Mouse (Mus musculus) left cerebral cortex, postnatal 36 days (tissue): ENCODE measurements around the gene Wif1. TPM values are rescaled to one million over a fixed set of nuclear protein-coding genes. Genes with fewer than 3 reads are reported as not detected.

Source experiments
- DNase-seq, 2 experiments: peaks; one replicate each; pipeline ENCODE4 v3.0.0; 2021 to 2022; ENCODE audit warnings: low spot score in 2 of 2, mixed read lengths in 1 of 2
- intact Hi-C: fragments of 180-260 bp; cut with DNase I; formaldehyde crosslinking; loops from one replicate; pipeline ENCODE4 v1.15.1; 2025
- total RNA-seq, 2 experiments: library from RNA; stranded (reverse); gene quantifications; 2 replicates each; pipeline ENCODE4 v1.2.3; 2021

Gene Wif1
- total RNA-seq: 1 to 10 TPM; 1.6 to 1.8 TPM

DNA sequence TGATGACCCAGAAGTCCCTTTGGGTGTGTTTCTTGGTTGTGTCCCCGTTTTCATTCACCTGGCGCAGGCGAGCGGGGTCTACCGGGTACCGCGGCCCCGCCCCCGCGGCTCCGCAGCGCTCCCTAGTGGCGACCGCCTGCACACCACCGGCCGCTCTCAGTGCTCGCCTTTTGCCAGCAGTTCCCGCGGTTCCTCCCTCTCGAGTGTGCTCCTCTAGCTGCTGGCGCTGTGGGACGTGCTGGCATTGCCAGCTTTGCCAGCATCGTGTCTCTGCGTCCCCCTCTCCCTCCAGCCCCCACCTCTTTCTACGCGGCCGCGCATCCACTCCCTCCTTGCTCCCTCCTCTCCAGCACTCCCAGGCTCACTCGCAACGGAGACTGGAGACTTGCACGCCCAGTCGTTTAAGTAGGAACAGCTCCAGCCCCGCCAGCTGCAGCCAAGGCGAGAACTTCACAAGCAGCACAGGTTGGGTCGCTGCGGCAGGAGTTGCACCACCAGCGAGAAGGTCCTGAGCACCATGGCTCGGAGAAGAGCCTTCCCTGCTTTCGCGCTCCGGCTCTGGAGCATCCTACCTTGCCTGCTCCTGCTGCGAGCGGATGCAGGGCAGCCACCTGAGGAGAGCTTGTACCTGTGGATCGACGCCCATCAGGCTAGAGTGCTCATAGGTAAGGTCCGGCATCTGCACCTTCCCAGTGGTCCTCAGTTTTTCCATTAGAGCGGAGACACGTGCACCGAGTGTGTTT, at the start of gene Wif1:
Gene Wif1 (plus strand): TSS at position 135 of the 743 bp plus-strand sequence.
- peak; percentile 41 to 66 for DNase-seq
- intact Hi-C loops: loop anchor here (2.0 kb wide), 2 partner anchors 93 to 223 kb away; no protein-coding TSS in a partner anchor

- intact Hi-C loops: no loop called here
- no peak for DNase-seq
Measured at GRCm38 (mm10) chr10:121002135-121002534, 31.6 kb upstream of the Wif1 start.

GRCm38 (mm10) chr10:121011496-121011895, 22.3 kb upstream of the Wif1 start:
- intact Hi-C loops: no loop called here
- no peak for DNase-seq

DNA sequence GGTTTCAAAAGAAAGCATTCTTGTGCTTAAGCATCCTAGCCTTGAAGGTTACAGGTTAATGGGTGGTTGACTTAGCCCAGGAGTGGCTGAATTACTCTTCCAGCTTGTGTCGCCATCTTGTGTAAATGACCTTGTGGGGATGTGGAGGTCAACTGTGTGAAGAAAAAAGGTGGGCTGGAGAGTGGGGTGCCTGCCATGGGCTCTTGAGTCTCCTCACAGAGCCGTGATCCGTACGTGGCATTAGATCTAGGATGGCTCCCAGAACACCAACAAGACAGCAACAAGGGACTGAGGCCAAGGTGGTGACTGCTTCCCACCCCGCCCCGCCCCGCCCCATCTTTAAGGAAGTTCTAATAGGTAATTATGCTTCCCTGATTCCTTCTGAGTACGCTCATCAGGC, 17.5 kb upstream of the Wif1 start:
- intact Hi-C loops: no loop called here
- no peak for DNase-seq

- no peak for DNase-seq
- intact Hi-C loops: no loop called here
Measured at GRCm38 (mm10) chr10:121016711-121017503, 16.9 kb upstream of the Wif1 start.

GRCm38 (mm10) chr10:121022951-121023350, 10.8 kb upstream of the Wif1 start:
- intact Hi-C loops: no loop called here

DNA sequence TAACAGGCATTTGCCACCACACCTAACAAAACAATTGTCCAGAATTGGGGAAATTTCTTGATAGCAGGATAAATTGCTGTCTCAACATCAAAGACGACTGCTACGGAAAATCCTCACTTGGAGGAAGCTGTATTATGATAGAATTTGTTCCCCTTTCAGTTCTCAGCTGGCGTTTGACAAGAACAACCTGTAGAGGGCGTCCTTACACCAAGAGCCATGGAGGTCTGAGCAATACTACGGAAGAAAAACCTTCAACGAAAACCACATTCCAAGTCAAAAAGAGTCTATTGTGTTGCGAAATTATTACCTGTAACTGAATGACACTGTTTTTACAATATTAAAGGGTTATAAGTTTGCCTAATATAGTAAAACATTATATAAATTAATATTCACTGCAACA, 2.0 kb upstream of the Wif1 start:
- intact Hi-C loops: loop anchor here (2.0 kb wide), 2 partner anchors 91 to 225 kb away; no protein-coding TSS in a partner anchor
- peak in 1 of 2 experiments; percentile 12 for DNase-seq

More at GRCm38 (mm10) chr10:121022951-121023350, 10.8 kb upstream of the Wif1 start:
- DNase-seq: no peak

DNA sequence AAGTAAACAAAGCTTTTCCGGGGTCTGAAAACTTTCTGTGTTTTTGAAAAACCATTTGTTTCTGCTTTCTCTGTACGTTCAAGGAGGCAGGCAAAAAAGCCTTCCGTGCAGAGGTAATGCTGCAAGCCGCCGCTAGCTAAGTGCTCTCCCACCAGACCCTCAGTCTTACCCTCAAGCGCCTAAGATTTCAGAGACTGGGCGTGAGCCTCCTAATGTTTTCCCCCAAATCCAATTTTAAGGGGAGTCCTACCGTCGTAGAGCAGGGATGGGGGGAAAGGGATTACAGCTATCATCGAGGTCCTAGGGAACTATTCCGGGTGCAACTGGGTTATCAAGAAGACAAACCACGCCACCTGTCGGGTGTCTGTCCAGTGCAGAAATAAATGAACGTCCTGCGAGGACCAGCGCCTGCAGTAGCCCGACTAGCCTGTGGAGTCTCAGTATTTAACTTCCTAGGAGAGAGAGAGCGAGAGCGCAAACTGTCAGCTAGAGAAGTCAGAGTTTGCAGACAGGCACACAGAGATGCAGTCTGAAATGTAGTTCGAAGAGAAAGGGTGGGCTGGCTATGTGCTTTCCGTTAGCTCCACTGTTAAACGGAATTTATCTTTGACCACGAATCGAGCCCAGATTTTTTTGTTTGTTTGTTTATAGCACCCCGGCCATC, 500 bp upstream of the Wif1 start:
- DNase-seq: peak; percentile 10 to 33
- intact Hi-C loops: loop anchor here (2.0 kb wide), 2 partner anchors 92 to 224 kb away; no protein-coding TSS in a partner anchor

- no peak for DNase-seq
- intact Hi-C loops: no loop called here
Measured at GRCm38 (mm10) chr10:121034569-121034947, 798 bp downstream of the Wif1 start.

- intact Hi-C loops: no loop called here
- DNase-seq: no peak
Measured at GRCm38 (mm10) chr10:121038556-121039284, 5.0 kb downstream of the Wif1 start.

DNA sequence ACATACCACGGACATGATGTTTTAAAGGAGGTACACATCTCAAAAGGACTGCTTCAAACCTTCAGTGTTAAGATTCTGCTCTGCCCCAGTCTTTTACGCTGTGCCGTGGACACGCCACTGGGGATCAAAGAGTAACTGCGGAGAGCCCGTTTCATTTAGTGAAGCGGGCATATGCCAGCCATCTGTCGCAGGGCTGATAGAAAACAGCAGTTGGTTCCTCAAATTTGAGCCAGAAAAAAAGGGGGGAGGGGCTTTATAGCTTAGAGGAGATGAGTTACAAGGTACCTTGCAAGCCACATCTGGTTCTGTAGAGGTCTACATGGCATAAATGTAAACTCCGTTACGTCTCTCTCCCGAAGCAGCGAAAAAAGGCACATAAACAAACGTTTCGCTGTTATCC, 7.2 kb downstream of the Wif1 start:
- no peak for DNase-seq
- intact Hi-C loops: loop anchor here (10.0 kb wide), 1 partner anchor 194 kb away; no protein-coding TSS in a partner anchor

- intact Hi-C loops: loop anchor here (10.0 kb wide), 1 partner anchor 187 kb away; no protein-coding TSS in a partner anchor
- DNase-seq: no peak
Measured at GRCm38 (mm10) chr10:121047440-121047839, 13.7 kb downstream of the Wif1 start.

GRCm38 (mm10) chr10:121052076-121052475, 18.3 kb downstream of the Wif1 start:
- DNase-seq: no peak
- intact Hi-C loops: no loop called here

DNA sequence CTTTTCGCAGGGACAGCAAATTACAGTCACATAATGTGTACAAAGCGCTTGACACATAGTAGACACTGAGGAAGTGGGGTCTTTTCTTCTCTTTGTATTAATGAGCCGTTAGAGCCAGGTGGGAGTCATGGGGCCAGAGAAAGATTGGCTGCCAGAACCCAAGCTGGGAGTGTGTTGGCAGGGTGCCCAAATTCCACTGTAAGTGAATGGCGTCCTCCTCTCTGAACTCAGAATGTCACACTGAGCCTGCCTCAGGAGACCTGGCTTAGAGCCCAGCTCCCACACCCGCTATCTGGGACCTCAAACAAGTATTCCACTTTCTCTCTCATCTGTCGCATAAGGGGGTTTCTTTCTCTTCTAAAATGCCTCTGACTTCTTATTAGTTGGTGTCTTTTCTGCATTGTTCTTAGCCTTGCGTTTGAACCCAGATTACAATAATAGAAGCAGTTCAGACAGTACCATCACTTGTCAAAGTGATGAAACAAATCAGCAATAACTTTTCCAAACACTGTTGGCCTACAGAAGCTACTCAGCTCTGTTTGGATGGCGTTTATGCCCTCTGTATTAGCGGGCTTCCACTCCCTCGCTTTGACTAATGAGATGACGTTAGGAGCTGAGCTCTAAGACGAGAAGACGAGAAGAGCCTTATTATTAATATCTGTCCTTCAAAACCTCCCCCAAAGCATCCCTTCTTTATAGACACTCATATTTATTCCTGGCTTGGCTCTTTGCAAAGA, 21.9 kb downstream of the Wif1 start:
- intact Hi-C loops: no loop called here
- DNase-seq: peak in 1 of 2 experiments; percentile 16

DNA sequence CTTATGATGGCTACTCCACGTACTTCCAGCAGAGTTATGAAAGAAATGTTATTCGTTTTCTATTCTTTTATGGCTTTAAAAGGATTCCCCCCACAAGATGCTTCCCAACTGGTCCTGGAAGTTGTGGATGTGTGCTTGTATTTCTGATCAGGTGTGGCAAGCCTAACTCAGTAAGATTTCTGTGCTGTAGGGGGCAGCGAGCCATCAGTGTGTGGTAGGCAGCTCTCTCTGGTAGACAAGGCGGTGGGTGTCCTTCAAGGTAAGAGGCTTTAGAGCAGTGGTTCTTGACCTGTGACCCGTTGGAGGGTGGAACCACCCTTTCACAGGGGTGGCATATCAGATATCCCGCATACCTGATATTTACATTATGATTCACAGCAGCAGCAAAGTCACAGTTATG, 23.1 kb downstream of the Wif1 start:
- DNase-seq: no peak
- intact Hi-C loops: no loop called here

DNA sequence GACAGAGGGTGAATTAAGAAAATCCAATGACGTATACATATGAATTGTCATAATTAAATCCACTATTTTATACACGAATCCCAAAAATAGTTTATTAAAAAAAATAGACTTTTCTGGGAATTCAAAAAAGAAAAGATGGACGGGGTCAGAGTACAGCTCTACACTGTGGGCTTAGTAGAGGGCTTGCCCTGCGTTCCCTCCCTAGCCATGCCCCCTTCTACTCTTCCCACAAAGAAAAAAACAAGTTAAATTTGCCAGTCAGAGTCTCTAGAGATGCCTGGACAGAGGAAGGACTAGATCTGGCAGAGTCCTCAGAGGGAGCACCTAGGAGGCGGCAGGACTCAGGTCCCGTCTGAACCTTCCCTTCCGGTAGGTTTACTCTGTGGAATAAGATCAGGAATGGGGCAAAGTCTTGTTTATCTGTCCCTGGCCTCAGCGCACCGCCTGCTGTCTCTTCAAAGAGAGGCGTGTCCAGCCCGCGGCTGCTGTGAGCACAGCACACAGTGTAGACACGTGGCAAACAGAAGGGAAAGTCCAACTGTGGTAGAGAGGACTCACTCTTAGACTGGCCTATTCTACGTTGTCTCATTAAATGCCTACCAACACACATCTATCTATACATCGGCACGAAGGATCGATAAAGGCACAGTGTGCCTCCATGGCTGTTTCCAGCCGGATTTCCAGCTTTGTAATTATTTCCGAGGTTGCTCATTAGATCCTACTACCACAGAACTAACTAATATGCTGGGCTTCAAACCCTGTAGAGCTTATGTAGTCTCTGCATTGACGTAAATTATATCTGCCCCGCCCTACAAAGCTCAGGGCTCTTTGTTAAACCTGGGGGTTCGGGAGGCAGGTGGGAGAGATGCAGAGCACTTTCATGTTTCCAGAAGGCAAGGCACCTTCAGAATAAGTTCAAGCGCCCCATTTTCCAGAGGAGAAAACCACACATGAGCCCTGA, 25.6 kb downstream of the Wif1 start:
- DNase-seq: no peak
- intact Hi-C loops: no loop called here

GRCm38 (mm10) chr10:121061336-121061835, 27.6 kb downstream of the Wif1 start:
- intact Hi-C loops: no loop called here
- DNase-seq: no peak
